In genomic region chr19:41675583-41675982, GRCm38 (mm10) we compare ENCODE assay signal across 12 mouse cellular contexts.
DNase-seq lines count a peak whose midpoint lies in the region; ATAC-seq and TF ChIP-seq lines count a peak whose summit lies in the region.
"Had no signal": no experiment of that assay in that cellular context is flagged by ENCODE, and none has a peak within 500 bp of the region (broad histone marks: within the 10 kb centered on the region; RNA-seq: fewer than 3 reads in every experiment).

No protein-coding gene starts in this region.

- TF ChIP-seq POLR2A in thymus, adult 2 months (IDR thresholded peaks at IDR 0.05; ENCODE audit: control insufficient read depth, extremely low read depth, insufficient read depth, low read length, poor library complexity) = no peak

- peak; percentile 24 for DNase-seq in MN1 (ENCODE audit: low spot score)
- DNase-seq in embryonic facial prominence, embryonic 10.5 days (ENCODE audit: low spot score) = no peak
- DNase-seq in midbrain, embryonic 14.5 days = no peak
- no peak for DNase-seq in spleen, postnatal 36 days (ENCODE audit: low spot score in 2 of 2)
- DNase-seq in thymus, adult 2 months = no peak
- DNase-seq: gastrocnemius, postnatal 36 days; lung, adult 2 months; thymus, postnatal 25 days had no signal

- H3K36me3 ChIP-seq in intestine, embryonic 16.5 days (ENCODE audit: control insufficient read depth, insufficient read depth, low read length) = no peaks in the 10 kb centered on the region
- no peaks in the 10 kb centered on the region for H3K36me3 ChIP-seq in intestine, embryonic 15.5 days
- H3K36me3 ChIP-seq in embryonic facial prominence, embryonic 10.5 days (replicated peaks) = no peaks in the 10 kb centered on the region
- no peaks in the 10 kb centered on the region for H3K36me3 ChIP-seq in midbrain, embryonic 14.5 days (ENCODE audit: control insufficient read depth, insufficient read depth, low read length)
- H3K36me3 ChIP-seq in thymus, adult 2 months (ENCODE audit: control insufficient read depth, insufficient read depth, low read length) = no peaks in the 10 kb centered on the region
- H3K36me3 ChIP-seq: limb, embryonic 12.5 days had no signal

- no peak for TF ChIP-seq CTCF in thymus, adult 2 months (IDR thresholded peaks at IDR 0.05; ENCODE audit: borderline replicate concordance, control insufficient read depth, extremely low read depth, insufficient read depth, low read length, poor library complexity)

- no peak overlapping the region for H3K9ac ChIP-seq in intestine, embryonic 16.5 days (ENCODE audit: low read depth, low read length)
- H3K9ac ChIP-seq in intestine, embryonic 15.5 days = no peak overlapping the region
- 0 out of 2 replicates have a peak overlapping the region, but pooled peaks have one; percentile 12 for H3K9ac ChIP-seq in midbrain, embryonic 14.5 days (replicated peaks; ENCODE audit: low read length)
- H3K9ac ChIP-seq: limb, embryonic 12.5 days had no signal

- ATAC-seq in intestine, embryonic 16.5 days = peak; percentile 31; the same call in 1 of the 2 replicates
- ATAC-seq in intestine, embryonic 15.5 days = no peak
- ATAC-seq in midbrain, embryonic 14.5 days (ENCODE audit: low FRiP score, low TSS enrichment) = no peak

- H3K9me3 ChIP-seq in intestine, embryonic 16.5 days (ENCODE audit: control insufficient read depth, low read length) = no peaks in the 10 kb centered on the region
- no peaks in the 10 kb centered on the region for H3K9me3 ChIP-seq in intestine, embryonic 15.5 days
- no peaks in the 10 kb centered on the region for H3K9me3 ChIP-seq in embryonic facial prominence, embryonic 10.5 days
- H3K9me3 ChIP-seq in midbrain, embryonic 14.5 days (ENCODE audit: control insufficient read depth, low read length) = no peaks in the 10 kb centered on the region
- H3K9me3 ChIP-seq: limb, embryonic 12.5 days had no signal

- H3K4me1 ChIP-seq in intestine, embryonic 16.5 days (ENCODE audit: control insufficient read depth, insufficient read depth, low read length) = no peaks in the 10 kb centered on the region
- no peaks in the 10 kb centered on the region for H3K4me1 ChIP-seq in intestine, embryonic 15.5 days (replicated peaks)
- peaks cover 82% of the 10 kb centered on the region for H3K4me1 ChIP-seq in embryonic facial prominence, embryonic 10.5 days
- H3K4me1 ChIP-seq in midbrain, embryonic 14.5 days (ENCODE audit: control insufficient read depth, insufficient read depth, low read length) = peaks cover 77% of the 10 kb centered on the region
- no peaks in the 10 kb centered on the region for H3K4me1 ChIP-seq in thymus, adult 2 months (replicated peaks; ENCODE audit: control insufficient read depth, insufficient read depth, low read length)

- H3K27ac ChIP-seq in intestine, embryonic 16.5 days (ENCODE audit: low read length) = no peak overlapping the region
- H3K27ac ChIP-seq in intestine, embryonic 15.5 days = no peak overlapping the region
- peak overlapping the region; percentile 6; the same call in 1 of the 2 replicates for H3K27ac ChIP-seq in embryonic facial prominence, embryonic 10.5 days (replicated peaks)
- peak overlapping the region; percentile 72 for H3K27ac ChIP-seq in midbrain, embryonic 14.5 days (replicated peaks; ENCODE audit: low read depth, low read length)
- no peak overlapping the region for H3K27ac ChIP-seq in thymus, adult 2 months (ENCODE audit: control insufficient read depth, insufficient read depth, low read length)
- H3K27ac ChIP-seq: limb, embryonic 12.5 days had no signal

- 52% methylated on average over 8 of the region's 8 CpGs for WGBS in intestine, embryonic 16.5 days
- 44% methylated on average over 8 of the region's 8 CpGs for WGBS in intestine, embryonic 15.5 days
- 75% methylated on average over 8 of the region's 8 CpGs for WGBS in embryonic facial prominence, embryonic 10.5 days
- WGBS in midbrain, embryonic 14.5 days = 53% methylated on average over 8 of the region's 8 CpGs
- 80% methylated on average over 8 of the region's 8 CpGs for WGBS in thymus, adult 2 months

- no peaks in the 10 kb centered on the region for H3K27me3 ChIP-seq in intestine, embryonic 16.5 days (replicated peaks; ENCODE audit: control insufficient read depth, insufficient read depth, low read length)
- 0 out of 2 replicates have a peak, but pooled peaks cover 4% of the 10 kb centered on the region for H3K27me3 ChIP-seq in intestine, embryonic 15.5 days (replicated peaks)
- peaks cover 77% of the 10 kb centered on the region for H3K27me3 ChIP-seq in embryonic facial prominence, embryonic 10.5 days (replicated peaks; ENCODE audit: low read depth, poor library complexity, severe bottlenecking)
- no peaks in the 10 kb centered on the region for H3K27me3 ChIP-seq in midbrain, embryonic 14.5 days (ENCODE audit: control insufficient read depth, insufficient read depth, low read length)
- no peaks in the 10 kb centered on the region for H3K27me3 ChIP-seq in thymus, adult 2 months (ENCODE audit: control insufficient read depth, insufficient read depth, low read length)

- H3K4me3 ChIP-seq in intestine, embryonic 16.5 days (ENCODE audit: low read length) = no peak overlapping the region
- no peak overlapping the region for H3K4me3 ChIP-seq in intestine, embryonic 15.5 days (replicated peaks)
- no peak overlapping the region for H3K4me3 ChIP-seq in embryonic facial prominence, embryonic 10.5 days
- no peak overlapping the region for H3K4me3 ChIP-seq in midbrain, embryonic 14.5 days (replicated peaks; ENCODE audit: low read depth, low read length)
- no peak overlapping the region for H3K4me3 ChIP-seq in thymus, adult 2 months (ENCODE audit: control insufficient read depth, insufficient read depth, low read length)
- H3K4me3 ChIP-seq: erythroblast, embryonic 14.5 days; limb, embryonic 12.5 days had no signal

- H3K4me2 ChIP-seq in intestine, embryonic 16.5 days (ENCODE audit: low read depth, low read length) = no peak overlapping the region
- no peak overlapping the region for H3K4me2 ChIP-seq in intestine, embryonic 15.5 days (replicated peaks)
- H3K4me2 ChIP-seq in midbrain, embryonic 14.5 days (ENCODE audit: low read length) = no peak overlapping the region
- H3K4me2 ChIP-seq: limb, embryonic 12.5 days had no signal

Comparison
In these comparisons a context has a peak if more than half of its experiments do, and no peak if none do; other contexts are left out.
1. H3K27ac ChIP-seq: peak in embryonic facial prominence, embryonic 10.5 days (single experiment) and midbrain, embryonic 14.5 days (single experiment); none in intestine, embryonic 16.5 days (single experiment), intestine, embryonic 15.5 days (single experiment) and thymus, adult 2 months (single experiment).